ENCODE assay signal across 24 mouse cellular contexts in the genomic region with DNA sequence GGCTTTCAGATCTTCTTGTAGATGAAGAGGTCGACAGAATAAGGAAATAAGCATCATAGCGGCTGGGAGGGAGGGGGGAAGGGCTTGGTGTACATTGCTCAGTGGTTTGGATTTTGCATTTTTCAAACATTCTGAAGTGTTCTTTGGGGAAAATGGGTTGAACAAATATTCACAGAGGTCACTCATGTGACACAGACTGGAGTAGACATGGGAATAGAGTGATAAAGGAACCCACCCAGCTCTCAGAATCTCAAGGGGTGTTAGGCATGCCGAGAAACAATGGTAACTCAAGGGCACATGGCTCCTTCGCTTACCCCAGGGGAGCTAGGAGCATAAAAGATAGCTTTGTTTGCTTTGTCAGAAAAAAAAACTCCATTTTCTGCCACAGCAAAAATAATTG.
A peak's percentile ranks its signal among the peaks of the same experiment; 100 is the strongest.
DNase-seq lines count a peak whose midpoint lies in the region; ATAC-seq and TF ChIP-seq lines count a peak whose summit lies in the region.
"Had no signal": no experiment of that assay in that cellular context is flagged by ENCODE, and none has a peak within 500 bp of the region (broad histone marks: within the 10 kb centered on the region; RNA-seq: fewer than 3 reads in every experiment).

No protein-coding gene starts in this region.

- peak; percentile 82 for TF ChIP-seq EP300 in lung, postnatal 0 days (IDR thresholded peaks at IDR 0.05)

- TF ChIP-seq POLR2A in lung, adult 2 months (IDR thresholded peaks at IDR 0.05; ENCODE audit: borderline replicate concordance, extremely low read depth, low read depth, low read length) = no peak

- H3K9ac ChIP-seq in lung, embryonic 15.5 days = no peak overlapping the region
- no peak overlapping the region for H3K9ac ChIP-seq in lung, postnatal 0 days (replicated peaks; ENCODE audit: low read depth)
- H3K9ac ChIP-seq: embryonic facial prominence, embryonic 12.5 days; forebrain, embryonic 13.5 days; forebrain, embryonic 15.5 days had no signal

- H3K36me3 ChIP-seq in lung, embryonic 15.5 days = no peaks in the 10 kb centered on the region
- H3K36me3 ChIP-seq in lung, postnatal 0 days (ENCODE audit: insufficient read depth, low read length) = no peaks in the 10 kb centered on the region
- H3K36me3 ChIP-seq: embryonic facial prominence, embryonic 10.5 days; embryonic facial prominence, embryonic 12.5 days; forebrain, embryonic 15.5 days; G1E had no signal

- no peak for TF ChIP-seq CTCF in layer of hippocampus, adult 2 months (conservative IDR thresholded peaks at IDR 0.05)
- TF ChIP-seq CTCF in lung, postnatal 0 days (IDR thresholded peaks at IDR 0.05) = no peak
- no peak for TF ChIP-seq CTCF in lung, adult 2 months (IDR thresholded peaks at IDR 0.05; ENCODE audit: insufficient read depth, low read length)

- no peaks in the 10 kb centered on the region for H3K9me3 ChIP-seq in lung, embryonic 15.5 days
- H3K9me3 ChIP-seq in lung, postnatal 0 days (ENCODE audit: low read length) = no peaks in the 10 kb centered on the region
- H3K9me3 ChIP-seq: embryonic facial prominence, embryonic 10.5 days; embryonic facial prominence, embryonic 12.5 days; forebrain, embryonic 13.5 days; forebrain, embryonic 15.5 days; G1E had no signal

- no peaks in the 10 kb centered on the region for H3K27me3 ChIP-seq in lung, embryonic 15.5 days
- no peaks in the 10 kb centered on the region for H3K27me3 ChIP-seq in lung, postnatal 0 days (replicated peaks; ENCODE audit: insufficient read depth, low read length)
- H3K27me3 ChIP-seq: CH12.LX; embryonic facial prominence, embryonic 12.5 days; forebrain, embryonic 13.5 days; forebrain, embryonic 15.5 days had no signal

- ATAC-seq in lung, embryonic 15.5 days (ENCODE audit: borderline replicate concordance, extremely low read depth, low FRiP score, low TSS enrichment) = peak; percentile 49; the same call in 1 of the 2 replicates
- ATAC-seq in lung, postnatal 0 days = peak; percentile 91
- ATAC-seq: activated CD4-positive, CD25-positive, alpha-beta regulatory T cell, adult 4 months; CD4-positive, CD25-positive, alpha-beta regulatory T cell, adult 4 months; forebrain, embryonic 13.5 days; forebrain, embryonic 15.5 days; Patski had no signal

- DNase-seq in layer of hippocampus, adult 2 months (ENCODE audit: low spot score in 2 of 2) = no peak
- DNase-seq in layer of hippocampus, adult 8-10 months (ENCODE audit: low spot score in 2 of 2) = no peak
- no peak for DNase-seq in lung, postnatal 14 days
- DNase-seq in lung, postnatal 0 days (ENCODE audit: low spot score) = peak; percentile 57
- DNase-seq in lung, adult 2 months = no peak
- DNase-seq: adrenal gland, adult 8-10 months; adrenal gland, postnatal 14 days; adrenal gland, postnatal 36 days; B cell, adult 2 months; cerebellum, adult 11-12 months; cerebellum, adult 2 months; cerebellum, adult 9-10 months; cerebellum, postnatal 10 days; cerebellum, postnatal 25 days had no signal

- H3K4me1 ChIP-seq in lung, embryonic 15.5 days = peaks cover 8% of the 10 kb centered on the region; the same call in 1 of the 2 replicates
- peaks cover 2% of the 10 kb centered on the region; the same call in 1 of the 2 replicates for H3K4me1 ChIP-seq in lung, postnatal 0 days (ENCODE audit: insufficient read depth, low read depth, low read length)
- H3K4me1 ChIP-seq in lung, adult 2 months (ENCODE audit: control insufficient read depth, insufficient read depth, low read length) = no peaks in the 10 kb centered on the region
- H3K4me1 ChIP-seq: embryonic facial prominence, embryonic 10.5 days; embryonic facial prominence, embryonic 12.5 days; forebrain, embryonic 13.5 days; forebrain, embryonic 15.5 days had no signal

- H3K4me3 ChIP-seq in layer of hippocampus, adult 2 months = no peak overlapping the region
- no peak overlapping the region for H3K4me3 ChIP-seq in lung, embryonic 15.5 days
- no peak overlapping the region for H3K4me3 ChIP-seq in lung, postnatal 0 days (ENCODE audit: low read depth, low read length)
- H3K4me3 ChIP-seq in lung, adult 2 months (replicated peaks; ENCODE audit: extremely low read depth, low read depth, low read length) = no peak overlapping the region
- H3K4me3 ChIP-seq: embryonic facial prominence, embryonic 10.5 days; embryonic facial prominence, embryonic 12.5 days; forebrain, embryonic 13.5 days; forebrain, embryonic 15.5 days had no signal

- 57% methylated on average over 4 of the region's 4 CpGs for WGBS in lung, embryonic 15.5 days
- 52% methylated on average over 4 of the region's 4 CpGs for WGBS in lung, postnatal 0 days
- WGBS in lung, adult 2 months = 64% methylated on average over 4 of the region's 4 CpGs

- H3K27ac ChIP-seq in layer of hippocampus, adult 2 months = peak overlapping the region; percentile 68; the same call in 1 of the 2 replicates
- H3K27ac ChIP-seq in lung, embryonic 15.5 days = no peak overlapping the region
- no peak overlapping the region for H3K27ac ChIP-seq in lung, postnatal 0 days (ENCODE audit: low read length)
- H3K27ac ChIP-seq: embryonic facial prominence, embryonic 10.5 days; embryonic facial prominence, embryonic 12.5 days; forebrain, embryonic 13.5 days; forebrain, embryonic 15.5 days had no signal

- H3K4me2 ChIP-seq in lung, embryonic 15.5 days = no peak overlapping the region
- no peak overlapping the region for H3K4me2 ChIP-seq in lung, postnatal 0 days (replicated peaks; ENCODE audit: low read depth, low read length)
- H3K4me2 ChIP-seq: embryonic facial prominence, embryonic 12.5 days; forebrain, embryonic 13.5 days; forebrain, embryonic 15.5 days had no signal
